Mouse (Mus musculus) T-helper 1 cell (primary cell): Measurements from ENCODE around the gene Kcnc1.

ENCODE experiments used
- in situ Hi-C: fragments of 300-600 bp; cut with MboI, MseI; formaldehyde crosslinking; loops from one replicate; pipeline ENCODE4 v1.15.1; 2025; ENCODE audit warnings: high pct_unique_total_duplicates

Gene Kcnc1

DNA sequence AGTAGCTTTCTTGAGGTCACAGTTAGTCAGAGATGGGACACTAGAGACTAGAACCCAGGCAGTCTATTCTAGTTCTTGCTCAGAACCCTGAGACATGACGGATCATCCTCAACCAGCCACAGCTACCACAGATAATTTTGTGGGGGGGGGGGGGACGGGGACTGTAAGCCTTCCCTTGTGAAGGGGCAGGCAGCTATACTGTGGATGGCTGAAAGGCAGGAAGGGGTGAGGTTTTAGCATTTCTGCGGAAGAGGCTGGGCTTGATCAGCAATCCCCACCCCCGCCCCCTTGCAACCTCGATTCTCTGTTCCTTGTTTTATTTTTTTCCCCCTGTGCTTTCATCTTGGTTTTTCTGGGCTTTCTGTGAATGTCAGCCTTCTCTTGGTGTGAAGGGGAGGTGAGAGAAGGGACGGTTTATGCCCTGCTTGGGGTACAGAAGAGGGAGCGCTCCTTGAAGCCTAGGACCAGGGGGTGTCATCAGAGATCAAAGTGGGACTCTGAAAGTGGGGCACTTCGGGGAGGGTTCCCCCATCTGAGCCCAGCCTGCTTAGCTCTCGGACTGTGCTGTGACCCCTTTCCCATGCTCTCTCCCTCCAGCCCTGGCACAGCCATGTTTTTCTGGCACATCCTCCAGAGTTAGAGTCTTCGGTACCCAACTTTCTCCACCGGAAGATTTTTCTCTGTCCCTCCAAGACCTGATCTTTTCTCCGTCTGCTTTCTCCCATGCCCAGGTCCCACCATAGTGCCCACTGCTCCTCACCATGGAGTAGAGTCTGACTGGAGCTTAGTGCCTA lies 2.4 kb upstream of the Kcnc1 start:
- in situ Hi-C loops = loop anchor here (5.0 kb wide), 1 partner anchor 213 kb away; no protein-coding TSS in a partner anchor

DNA sequence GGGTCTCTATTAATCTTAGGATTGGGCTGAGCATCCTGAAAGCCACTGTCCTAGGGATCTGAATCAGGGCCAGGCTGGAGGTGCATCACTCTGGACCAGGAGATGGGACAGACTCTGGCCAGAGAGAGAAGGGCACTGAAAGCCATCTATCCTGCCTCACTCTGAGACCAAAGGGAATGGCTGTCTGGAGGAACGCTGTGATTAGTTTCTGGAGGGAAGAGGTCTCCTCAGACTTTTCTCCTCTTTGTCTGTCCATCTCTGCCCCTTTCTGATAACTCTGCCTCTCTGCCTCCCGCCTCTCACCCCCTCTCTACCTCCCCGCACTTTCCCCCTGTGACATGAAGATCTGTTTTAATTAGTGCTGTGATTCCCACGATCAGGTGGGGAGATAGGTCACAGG lies 1.4 kb upstream of the Kcnc1 start:
- in situ Hi-C loops = loop anchor here (5.0 kb wide), 1 partner anchor 212 kb away; no protein-coding TSS in a partner anchor

DNA sequence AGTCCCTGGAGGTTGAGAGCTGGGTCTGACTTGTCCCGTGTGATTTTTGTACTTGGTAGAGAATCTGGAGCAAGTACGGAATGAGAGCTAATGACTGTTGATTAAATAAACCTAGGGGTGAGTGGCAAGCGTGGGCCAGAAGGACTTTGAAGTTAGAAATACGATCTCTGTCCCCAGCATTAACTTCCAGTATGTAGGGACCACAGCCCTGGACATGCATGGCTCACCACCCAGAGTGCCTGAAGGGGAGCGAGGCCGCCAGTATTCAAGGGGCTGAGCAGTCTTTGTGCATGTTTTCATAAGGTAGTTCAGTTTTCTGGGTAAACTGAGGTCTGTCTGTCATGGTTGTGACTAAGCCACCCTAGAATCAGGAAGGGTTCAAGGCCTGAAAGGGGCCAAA lies 726 bp upstream of the Kcnc1 start:
- in situ Hi-C loops = no loop called here

DNA sequence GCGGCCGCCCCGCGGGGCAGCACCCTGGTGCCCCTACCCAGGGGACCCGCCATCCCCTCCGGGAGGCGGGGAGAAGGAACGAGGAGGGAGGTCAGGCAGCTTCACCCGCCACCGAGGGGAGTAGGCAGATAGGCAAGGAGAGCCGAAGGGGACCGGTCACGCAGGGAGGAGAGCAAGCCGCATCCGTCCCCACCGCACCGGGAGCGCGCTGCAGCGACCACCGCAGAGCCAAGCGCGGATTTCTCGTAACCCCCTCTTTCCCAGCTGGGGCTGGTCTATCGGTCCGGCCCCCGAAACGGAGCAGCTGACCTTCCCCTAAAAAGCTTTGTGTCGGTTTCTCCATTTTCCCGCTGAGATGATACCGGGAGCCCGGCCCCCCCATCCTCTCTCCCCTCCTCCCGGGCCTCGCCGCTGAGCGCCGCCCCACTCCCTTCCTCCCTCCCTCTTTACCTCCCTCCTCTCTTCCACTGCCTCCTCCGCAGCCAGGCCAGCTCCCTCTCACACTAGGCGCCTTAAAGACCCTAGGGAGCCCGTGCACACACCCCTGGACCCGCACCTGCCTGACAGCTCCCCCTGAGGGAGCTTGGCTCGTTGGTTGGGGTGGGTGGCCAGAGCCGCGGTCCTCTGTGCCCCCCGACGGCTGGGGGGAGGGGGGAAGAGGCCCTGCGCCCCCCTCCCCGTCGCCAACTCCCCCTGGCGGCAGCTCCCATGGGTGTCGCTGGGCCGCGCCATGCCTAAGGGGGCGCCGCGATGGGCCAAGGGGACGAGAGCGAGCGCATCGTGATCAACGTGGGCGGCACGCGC lies 833 bp downstream of the Kcnc1 start:
- in situ Hi-C loops = no loop called here

DNA sequence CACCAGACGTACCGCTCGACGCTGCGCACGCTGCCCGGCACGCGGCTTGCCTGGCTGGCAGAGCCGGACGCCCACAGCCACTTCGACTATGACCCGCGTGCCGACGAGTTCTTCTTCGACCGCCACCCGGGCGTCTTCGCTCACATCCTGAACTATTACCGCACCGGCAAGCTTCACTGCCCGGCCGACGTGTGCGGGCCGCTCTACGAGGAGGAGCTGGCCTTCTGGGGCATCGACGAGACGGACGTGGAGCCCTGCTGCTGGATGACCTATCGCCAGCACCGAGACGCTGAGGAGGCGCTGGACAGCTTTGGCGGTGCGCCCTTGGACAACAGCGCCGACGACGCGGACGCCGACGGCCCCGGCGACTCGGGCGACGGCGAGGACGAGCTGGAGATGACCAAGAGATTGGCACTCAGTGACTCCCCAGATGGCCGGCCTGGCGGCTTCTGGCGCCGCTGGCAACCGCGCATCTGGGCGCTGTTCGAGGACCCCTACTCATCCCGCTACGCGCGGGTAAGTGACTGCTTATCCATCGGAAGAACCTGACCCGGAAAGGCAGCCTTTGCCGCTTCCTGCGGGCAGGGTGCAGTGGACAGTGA lies 1.5 kb downstream of the Kcnc1 start:
- in situ Hi-C loops = no loop called here

DNA sequence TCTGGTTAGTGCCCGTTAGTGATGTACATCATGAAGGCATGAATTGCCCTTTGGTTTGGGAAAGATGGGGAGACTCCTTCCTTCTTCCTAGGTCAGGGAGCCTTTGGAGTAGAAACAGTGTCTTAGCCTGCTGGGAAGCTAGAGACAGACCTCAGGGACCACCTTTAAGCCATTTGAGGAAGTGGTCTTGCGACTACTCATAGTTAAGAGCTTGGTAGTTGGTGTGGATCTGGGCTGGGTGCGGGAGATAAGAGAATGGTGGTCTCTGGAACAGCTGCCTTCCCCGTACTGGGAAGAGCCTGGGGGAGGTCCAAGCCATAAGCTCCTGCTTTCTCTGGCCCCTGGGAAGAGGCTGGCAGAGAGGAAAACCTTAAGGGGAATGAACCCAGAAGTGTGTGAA lies 2.3 kb downstream of the Kcnc1 start:
- in situ Hi-C loops = no loop called here

DNA sequence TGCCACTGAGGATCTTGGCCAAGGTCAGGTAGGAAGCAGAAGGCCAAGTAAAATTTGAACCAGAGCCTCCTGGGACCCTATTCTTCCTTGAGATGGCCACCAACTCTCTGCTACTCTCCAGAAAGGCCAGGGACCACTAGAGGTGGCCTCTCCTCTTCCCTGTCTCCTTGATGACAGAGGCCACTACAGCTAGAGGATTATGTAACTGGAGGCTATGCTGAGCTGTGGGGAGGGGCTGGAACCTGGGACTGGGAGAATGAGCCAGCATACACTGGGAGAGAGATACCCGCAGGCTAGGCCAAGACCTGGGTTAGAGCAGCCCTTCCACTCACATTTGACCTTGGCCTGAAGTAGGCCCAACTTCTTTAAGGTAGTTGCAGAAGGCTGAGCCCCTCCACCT lies 3.4 kb downstream of the Kcnc1 start:
- in situ Hi-C loops = no loop called here

DNA sequence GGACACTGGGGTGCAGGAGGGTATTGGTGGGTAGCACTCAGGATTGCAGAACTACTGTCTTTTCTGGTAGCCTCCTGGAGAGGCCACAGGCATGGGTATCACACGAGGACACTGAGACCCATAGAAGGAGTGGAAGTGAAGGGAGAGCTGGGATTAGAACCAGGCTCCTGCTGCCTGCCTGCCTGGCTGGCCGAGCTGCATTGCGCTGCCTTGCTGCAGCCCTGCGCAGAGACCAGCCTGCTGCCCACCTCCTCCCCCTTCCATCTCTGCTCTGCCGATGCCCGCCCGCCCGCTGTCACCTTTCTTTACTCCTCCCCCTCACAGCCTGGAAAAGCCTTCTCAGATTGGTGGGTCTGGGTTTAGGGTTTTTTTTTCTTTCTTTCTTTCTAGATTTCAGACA lies 4.0 kb downstream of the Kcnc1 start:
- in situ Hi-C loops = no loop called here

DNA sequence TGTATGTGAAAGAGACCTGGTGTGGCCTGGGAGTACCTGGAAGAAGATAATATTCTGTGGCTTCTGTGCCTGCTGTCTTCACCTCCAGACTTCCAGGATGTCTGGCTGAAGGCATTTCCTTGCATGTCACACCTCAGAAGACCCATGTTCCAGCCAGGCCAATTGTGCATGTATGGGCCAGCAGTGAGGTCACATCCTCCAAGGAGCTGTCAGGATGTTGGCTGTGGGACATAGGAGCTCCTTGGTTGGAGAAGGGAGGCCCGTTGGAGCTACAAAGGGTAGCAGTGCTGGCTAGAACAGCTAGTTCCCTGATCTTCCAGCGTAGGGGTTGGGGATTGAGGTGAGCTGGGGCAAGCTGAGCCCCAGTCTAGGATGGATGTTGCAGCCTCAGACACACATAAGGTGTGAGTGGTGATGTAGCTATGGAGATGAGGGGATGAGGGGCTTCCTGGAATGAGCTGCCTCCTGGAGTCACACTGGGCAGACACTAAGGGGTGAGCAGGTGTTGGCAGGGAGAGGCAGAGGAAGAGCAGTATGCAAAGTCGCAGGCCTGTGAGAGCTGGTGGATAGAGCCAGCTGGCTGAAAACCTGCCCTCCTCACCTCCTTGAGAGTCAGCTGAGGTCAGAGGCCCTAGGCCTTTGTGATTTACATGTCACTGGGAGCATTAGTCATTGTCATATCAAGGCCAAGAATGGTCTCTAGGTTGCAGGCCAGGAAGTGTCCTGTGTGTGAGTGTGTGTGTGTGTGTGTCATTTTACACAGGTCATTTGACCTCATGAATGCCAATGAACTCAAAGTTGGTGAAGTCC lies 5.3 kb downstream of the Kcnc1 start:
- in situ Hi-C loops = no loop called here

DNA sequence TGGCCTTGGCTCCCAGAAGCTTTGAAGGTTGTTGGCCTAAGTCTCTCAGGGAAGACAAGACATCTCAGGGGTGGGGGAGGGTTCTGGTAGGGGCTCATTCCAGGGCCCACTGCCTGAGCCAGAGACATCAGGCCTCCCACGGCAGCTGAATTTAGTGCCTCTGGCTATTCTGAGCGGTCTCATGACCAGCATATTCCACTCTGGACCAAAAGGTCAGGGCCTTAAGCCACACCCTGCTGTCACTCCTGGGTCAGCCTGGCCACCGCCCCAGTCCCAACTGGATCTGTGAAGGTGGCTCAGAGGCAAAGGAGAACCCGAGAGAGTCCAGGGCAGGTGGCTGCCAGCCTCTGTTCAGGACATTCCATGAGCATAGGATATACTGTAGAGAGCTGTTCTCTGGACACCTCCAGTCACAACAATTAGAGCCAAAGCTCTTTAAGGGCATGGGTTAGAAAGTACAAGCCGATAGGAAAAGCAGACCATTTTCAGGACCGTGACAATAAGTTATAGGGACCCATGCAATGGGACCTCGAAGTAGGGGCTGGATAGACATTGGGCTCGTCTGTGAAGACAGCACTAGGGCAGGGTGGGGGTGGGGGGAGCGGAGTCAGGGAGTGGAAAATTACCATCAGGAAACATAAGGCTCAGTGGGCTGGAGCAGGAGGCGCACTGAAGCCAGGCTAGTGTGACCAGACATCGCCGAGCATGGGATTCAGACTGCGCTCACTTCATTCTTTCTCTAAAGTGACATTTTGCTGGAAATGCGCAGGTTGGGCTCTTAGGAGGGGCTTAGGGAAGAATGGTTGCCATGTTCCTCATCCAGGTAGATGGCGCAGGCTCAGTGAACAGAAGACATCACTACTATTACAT lies 7.6 kb downstream of the Kcnc1 start:
- in situ Hi-C loops = no loop called here

DNA sequence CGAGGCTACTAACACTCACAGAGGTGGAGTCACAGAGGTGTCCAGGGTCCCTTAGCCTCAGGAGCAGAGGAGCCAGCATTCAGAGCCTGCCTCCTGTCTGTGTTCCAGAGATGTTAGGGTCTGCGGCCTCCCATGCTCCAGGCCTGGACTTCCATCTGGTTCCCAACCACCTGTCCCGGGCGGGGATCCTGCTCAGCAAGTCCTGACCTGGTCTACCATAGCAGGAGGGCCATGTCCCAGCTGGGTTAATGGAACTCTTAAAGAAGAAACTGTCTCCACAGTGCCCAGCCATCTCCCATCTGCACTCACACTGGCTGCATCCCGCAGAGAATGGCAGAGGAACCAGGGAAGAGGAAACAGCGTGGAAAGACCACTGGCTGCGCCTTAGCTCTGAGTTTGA lies 8.5 kb downstream of the Kcnc1 start:
- in situ Hi-C loops = no loop called here

DNA sequence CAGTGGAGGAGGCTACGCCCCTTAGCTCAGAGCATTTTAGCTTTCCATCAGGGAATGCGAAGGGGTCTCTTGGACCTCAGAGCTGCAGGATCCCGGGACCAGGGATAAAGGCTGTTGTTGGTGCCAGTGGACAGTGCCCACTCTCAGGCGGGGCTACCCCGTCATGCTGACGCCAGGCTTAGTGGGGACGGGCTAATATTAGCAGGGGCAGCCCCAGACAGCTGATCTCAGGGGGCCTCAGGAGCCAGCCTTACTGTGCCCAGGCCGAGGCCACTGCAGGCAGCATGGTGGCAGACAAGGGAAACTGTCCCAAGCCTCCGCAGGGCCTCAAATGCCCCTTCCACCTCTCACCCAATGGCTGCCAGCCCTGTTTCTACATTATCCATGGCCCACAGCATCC lies 12.3 kb downstream of the Kcnc1 start:
- in situ Hi-C loops = no loop called here

DNA sequence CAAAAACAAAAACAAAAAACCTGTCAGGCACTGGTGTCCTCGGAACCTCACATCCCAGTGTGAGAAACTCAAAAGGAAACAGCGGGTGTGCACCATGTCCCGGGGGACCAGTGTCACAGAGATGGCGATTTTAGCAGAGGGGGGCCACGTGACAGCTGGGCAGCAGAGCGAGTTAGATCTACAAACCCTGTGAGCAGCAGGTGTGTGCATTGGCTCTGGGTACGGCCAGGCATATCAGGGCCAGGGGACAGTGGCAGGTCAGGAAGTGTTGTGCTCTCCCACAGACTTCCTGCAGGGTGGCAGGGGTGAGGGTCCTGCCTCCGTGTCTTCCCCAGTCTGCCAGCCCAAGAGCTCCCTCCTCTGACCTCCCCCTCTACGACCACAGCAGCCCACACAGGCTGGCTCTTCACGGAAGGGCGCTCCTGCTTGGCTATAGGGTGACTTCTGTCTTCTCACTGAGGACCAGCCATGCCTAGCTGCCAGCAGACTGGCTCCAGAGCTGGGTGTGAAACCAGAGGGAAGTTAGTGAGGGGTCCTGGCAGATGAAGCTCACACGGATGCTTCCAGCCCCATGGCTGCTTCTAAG lies 13.0 kb downstream of the Kcnc1 start:
- in situ Hi-C loops = no loop called here

DNA sequence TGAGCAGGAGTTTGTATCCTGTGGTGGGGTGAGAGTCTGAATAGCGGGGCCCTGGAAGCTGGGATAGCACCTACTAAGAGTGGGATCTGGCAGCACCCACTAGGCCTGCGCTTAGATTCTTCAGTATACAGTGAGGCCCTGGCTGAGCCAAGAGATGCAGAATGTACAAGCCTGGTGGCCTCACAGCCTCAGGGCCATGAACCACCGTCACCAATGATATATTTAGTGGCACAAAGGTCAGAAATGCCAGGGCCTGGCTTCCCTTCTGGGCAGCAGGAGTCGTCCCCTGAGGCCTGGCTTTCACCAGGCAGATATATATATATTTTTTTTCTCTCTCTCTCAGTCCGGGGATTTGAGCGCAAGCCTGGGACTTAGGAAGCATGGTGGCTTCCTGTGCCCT lies 14.4 kb downstream of the Kcnc1 start:
- in situ Hi-C loops = no loop called here

DNA sequence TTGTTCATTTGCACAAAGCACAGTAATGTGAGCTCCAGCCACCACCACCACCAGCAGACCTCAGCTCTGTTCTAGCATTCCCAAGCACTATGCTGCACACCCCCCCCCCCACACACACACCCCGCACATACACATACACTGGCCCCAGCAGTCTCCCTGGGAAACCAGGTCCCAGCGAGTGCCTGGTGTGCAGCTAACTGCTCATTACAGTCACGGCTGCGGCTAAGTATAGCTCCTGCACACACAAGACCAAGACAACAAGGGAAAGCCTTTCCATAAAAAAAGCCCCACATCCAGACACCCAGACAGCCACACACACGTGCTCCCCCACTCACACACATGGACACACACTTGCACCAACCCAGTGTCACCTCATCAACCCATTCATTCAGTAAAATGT lies 16.5 kb downstream of the Kcnc1 start:
- in situ Hi-C loops = no loop called here

DNA sequence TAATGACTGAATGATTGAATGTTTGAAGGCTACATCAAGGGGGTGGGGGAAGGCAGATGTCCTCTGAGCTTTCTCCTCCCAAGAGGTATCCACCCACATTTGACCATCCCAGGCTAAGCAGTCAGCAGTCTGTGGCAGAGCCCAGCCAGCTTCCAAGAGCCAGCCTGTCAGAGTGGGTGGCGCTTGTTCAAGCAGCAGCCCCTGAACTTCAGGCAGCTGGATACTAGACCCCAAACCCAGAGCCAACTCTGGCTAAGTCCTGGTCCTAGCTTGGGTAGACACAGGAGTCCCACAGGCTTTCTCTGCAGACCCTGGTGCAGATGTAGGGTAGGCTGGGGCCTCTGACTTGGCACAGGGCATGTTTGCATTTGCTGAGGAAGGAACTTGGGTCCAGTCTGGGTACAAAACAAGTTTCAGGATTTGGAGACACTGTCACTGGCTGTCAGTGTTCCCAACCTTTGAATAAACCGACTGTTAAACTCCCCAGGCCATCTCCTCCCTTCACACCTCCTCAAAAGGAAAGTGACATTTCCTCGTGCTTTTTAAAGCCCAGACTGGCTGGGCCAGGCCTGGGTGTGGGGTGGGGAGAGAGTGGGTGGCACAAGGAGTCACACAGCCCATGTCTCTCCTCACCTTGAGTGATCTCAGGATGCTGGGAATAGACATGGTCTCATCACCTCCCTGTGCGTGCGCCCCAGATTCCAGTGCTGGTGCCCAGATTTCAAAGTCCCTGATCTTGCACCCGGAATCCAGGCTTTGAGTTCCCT lies 17.8 kb downstream of the Kcnc1 start:
- in situ Hi-C loops = no loop called here

DNA sequence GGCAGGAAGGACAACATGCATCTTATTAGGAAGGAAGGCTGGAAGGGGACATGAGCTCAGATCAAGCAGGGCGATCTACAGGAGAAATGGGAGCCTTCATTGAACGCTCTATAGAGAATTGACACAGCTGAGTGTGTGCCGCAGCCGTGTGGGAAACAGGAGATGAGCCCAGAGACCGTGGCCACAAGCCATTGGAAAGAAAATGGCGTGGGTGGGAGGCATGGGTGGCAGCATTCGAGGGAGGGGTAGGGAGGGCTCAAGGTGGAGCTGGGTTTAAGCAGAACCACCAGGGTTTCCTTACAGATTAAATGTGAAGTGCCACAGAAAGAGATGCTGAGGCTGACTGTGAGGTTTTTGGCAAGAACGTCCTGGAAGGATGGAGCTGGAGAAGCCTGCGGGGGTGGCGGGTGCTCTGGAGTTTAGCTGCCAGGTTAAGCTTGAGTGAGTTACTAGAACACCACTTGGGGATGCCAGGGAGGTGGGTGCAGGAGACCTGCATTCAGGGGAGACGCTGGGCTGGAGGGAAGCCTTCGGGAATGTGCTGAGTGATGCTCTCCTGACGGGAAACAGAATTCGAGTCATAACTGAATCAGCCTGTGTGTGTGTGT lies 19.6 kb downstream of the Kcnc1 start:
- in situ Hi-C loops = no loop called here

DNA sequence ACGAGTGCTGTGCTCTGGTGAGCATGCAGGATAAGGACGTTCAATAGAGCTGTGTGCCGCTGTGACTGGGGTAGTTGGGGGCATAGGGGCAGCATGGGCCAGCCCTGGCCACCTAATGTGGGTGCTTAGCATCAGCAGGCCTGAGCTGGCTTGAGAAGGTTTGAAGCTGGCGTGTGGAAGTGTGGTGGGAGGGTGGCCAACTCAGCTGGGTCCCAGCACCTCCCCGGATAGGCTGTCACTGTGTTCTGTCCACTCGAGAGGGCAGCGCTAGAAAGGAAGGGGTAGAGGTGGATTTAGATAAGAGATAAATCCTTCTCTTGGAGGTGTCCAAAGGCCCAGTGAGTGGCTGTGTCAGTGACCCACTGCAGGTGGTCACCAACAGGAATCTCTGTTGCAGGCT lies 21.2 kb downstream of the Kcnc1 start:
- in situ Hi-C loops = no loop called here

DNA sequence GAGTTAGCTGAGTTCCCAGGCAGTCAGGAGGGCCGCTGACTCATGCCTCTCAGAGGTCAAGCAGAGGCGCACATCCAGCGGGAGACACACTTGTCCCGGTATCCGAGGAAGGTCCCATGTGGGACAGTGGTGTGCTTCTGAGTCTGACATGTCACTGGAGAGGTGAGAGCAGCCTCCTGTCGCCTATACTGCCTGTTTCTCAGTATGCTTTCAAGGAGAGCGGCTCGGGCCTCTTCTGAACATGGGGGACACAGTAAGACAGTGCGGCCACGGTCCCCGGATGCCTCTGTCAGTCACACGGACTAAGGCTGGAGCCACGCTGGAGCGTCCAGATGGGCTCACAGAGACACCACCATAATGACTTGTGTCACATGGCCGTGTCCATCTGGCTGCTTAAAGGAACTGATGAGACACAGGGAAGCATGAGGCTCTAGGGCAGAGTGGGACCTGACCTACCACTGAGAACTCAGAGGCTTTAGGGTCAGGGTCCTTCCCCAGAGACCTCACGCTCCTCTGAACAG lies 21.9 kb downstream of the Kcnc1 start:
- in situ Hi-C loops = no loop called here
